ENCODE assay signal across 16 mouse cellular contexts in the genomic region with DNA sequence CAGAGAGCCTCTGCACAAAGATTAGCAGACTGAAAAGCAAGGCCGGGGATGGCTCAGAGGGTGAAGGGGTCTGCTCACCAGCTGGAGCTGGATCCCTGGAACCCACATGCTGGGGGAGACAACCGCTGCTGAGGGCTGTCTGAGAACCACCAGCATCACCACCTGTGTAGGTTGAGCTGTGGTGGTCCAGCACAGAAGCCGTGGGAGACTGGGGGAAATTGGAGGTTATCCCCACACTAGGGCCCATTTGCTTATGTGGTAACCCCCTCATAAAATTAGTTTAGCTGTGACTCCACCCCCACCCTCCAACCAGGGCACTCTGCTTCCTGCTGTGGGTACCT. TPM values are rescaled to one million over a fixed set of nuclear protein-coding genes. Genes with fewer than 3 reads are reported as not detected.
DNase-seq lines count a peak whose midpoint lies in the region; ATAC-seq and TF ChIP-seq lines count a peak whose summit lies in the region.
"Had no signal": no experiment of that assay in that cellular context is flagged by ENCODE, and none has a peak within 500 bp of the region (broad histone marks: within the 10 kb centered on the region; RNA-seq: fewer than 3 reads in every experiment).

No protein-coding gene starts in this region.

- no peaks in the 10 kb centered on the region for H3K9me3 ChIP-seq in ES-E14 (ENCODE audit: control insufficient read depth, insufficient read depth, low read depth, low read length)
- H3K9me3 ChIP-seq: hindbrain, embryonic 10.5 days; midbrain, embryonic 12.5 days had no signal

- H3K27ac ChIP-seq in ES-E14 (ENCODE audit: insufficient read depth, low read depth, low read length, poor library complexity, severe bottlenecking): peak overlapping the region; percentile 40; the same call in 1 of the 2 replicates
- H3K27ac ChIP-seq: hindbrain, embryonic 10.5 days; layer of hippocampus, adult 2 months; midbrain, embryonic 12.5 days had no signal

- no peak overlapping the region for H3K4me3 ChIP-seq in ES-E14 (ENCODE audit: insufficient read depth in 1 of 2, low read depth in 1 of 2, low read length in 2 of 2, poor library complexity in 1 of 2, severe bottlenecking in 1 of 2)
- H3K4me3 ChIP-seq: hindbrain, embryonic 10.5 days; layer of hippocampus, adult 2 months; midbrain, embryonic 12.5 days; myocyte had no signal

- intact Hi-C loops in heart, postnatal 14 days (cut with DNase I): loop anchor here (5.0 kb wide), 1 partner anchor 33 kb away; no protein-coding TSS in a partner anchor

- peak; percentile 57 to 65 for DNase-seq in B cell, adult 2 months
- DNase-seq in ES-E14 (ENCODE audit: low read depth, low spot score): no peak
- peak; percentile 51 for DNase-seq in induced T-regulatory cell, adult 2 months (ENCODE audit: low read depth)
- DNase-seq in splenic B cell, adult 2 months (ENCODE audit: low read depth, low spot score): peak; percentile 74
- no peak for DNase-seq in left cerebral cortex, adult 9 months (ENCODE audit: low spot score in 2 of 2)
- no peak for DNase-seq in cerebellum, adult 8-10 months
- DNase-seq in heart, postnatal 14 days: no peak
- DNase-seq: cerebellum, adult 9-11 months; forebrain, postnatal 0 days; gastrocnemius, postnatal 25 days had no signal

- H3K36me3 ChIP-seq in ES-E14 (ENCODE audit: control insufficient read depth, insufficient read depth, low read length, poor library complexity, severe bottlenecking): no peaks in the 10 kb centered on the region
- no peaks in the 10 kb centered on the region for H3K36me3 ChIP-seq in splenic B cell, adult 2 months (ENCODE audit: control insufficient read depth, insufficient read depth, low read length, poor library complexity, severe bottlenecking)
- H3K36me3 ChIP-seq: hindbrain, embryonic 10.5 days; midbrain, embryonic 12.5 days had no signal

- peaks cover 11% of the 10 kb centered on the region in 2 experiments; a peak in 3 of 4 replicates for H3K4me1 ChIP-seq in ES-E14 (ENCODE audit: control insufficient read depth in 2 of 2, insufficient read depth in 2 of 2, low read length in 2 of 2, poor library complexity in 1 of 2)

- no peak for ATAC-seq in erythroid progenitor cell, adult 5-6 weeks (replicated peaks; ENCODE audit: low FRiP score, poor library complexity, severe bottlenecking)
- ATAC-seq: forebrain, postnatal 0 days; lung, postnatal 0 days had no signal

- 0 out of 2 replicates have a peak overlapping the region, but pooled peaks have one; percentile 20 for H3K9ac ChIP-seq in ES-E14 (ENCODE audit: insufficient read depth, low read depth, low read length, poor library complexity, severe bottlenecking)
- H3K9ac ChIP-seq: forebrain, postnatal 0 days; midbrain, embryonic 12.5 days had no signal

- no peaks in the 10 kb centered on the region for H3K27me3 ChIP-seq in splenic B cell, adult 2 months (ENCODE audit: control insufficient read depth, insufficient read depth, low read length, poor library complexity, severe bottlenecking)
- H3K27me3 ChIP-seq: midbrain, embryonic 12.5 days had no signal

- in situ Hi-C loops in ES-E14 (cut with MboI; ENCODE audit: low sequenced_read_pairs in 2 of 2, unreplicated experiment in 2 of 2): no loop called here

TF ChIP-seq in ES-E14, 5 proteins besides CTCF, POLR2A, EP300 and RAD21:
- TF ChIP-seq ZC3H11A (IDR thresholded peaks at IDR 0.05; ENCODE audit: borderline replicate concordance, low read depth, low read length) (no peak), CHD2 (IDR thresholded peaks at IDR 0.05; ENCODE audit: low read depth, low read length) (no peak), HCFC1 (IDR thresholded peaks at IDR 0.05; ENCODE audit: borderline replicate concordance, insufficient read depth, low read length) (no peak)

RNA-seq across cellular contexts. Expression of gene Slc38a2, which starts 15.1 kb away (rescaled TPM):
- 262 and 326 TPM in 2 replicates for total RNA-seq in ES-E14 (2012; rRNA removed)
- 58.0 and 85.9 TPM in 2 replicates for total RNA-seq in erythroid progenitor cell, adult 5-6 weeks (2015; ENCODE audit: low replicate concordance)
- 38.4 and 47.4 TPM in 2 replicates for total RNA-seq in erythroid progenitor cell, adult 5-6 weeks (2017; ENCODE audit: low replicate concordance)
- total RNA-seq in heart, postnatal 14 days (2021): 100 to 1,000 TPM; 257 to 301 TPM

Comparison
In these comparisons a context has a peak if more than half of its experiments do, and no peak if none do; other contexts are left out.
1. DNase-seq: peak in B cell, adult 2 months (2 of 2), induced T-regulatory cell, adult 2 months (single experiment) and splenic B cell, adult 2 months (single experiment); none in ES-E14 (single experiment), left cerebral cortex, adult 9 months (0 of 2), cerebellum, adult 8-10 months (single experiment) and heart, postnatal 14 days (0 of 2).